ENCODE assay signal across 32 mouse cellular contexts in genomic region chr4:40895646-40896045, GRCm38 (mm10). TPM values are rescaled to one million over a fixed set of nuclear protein-coding genes. Genes with fewer than 3 reads are reported as not detected.
A peak's percentile ranks its signal among the peaks of the same experiment; 100 is the strongest.
DNase-seq lines count a peak whose midpoint lies in the region; ATAC-seq and TF ChIP-seq lines count a peak whose summit lies in the region.
"Had no signal": no experiment of that assay in that cellular context is flagged by ENCODE, and none has a peak within 500 bp of the region (broad histone marks: within the 10 kb centered on the region; RNA-seq: fewer than 3 reads in every experiment).

No protein-coding gene starts in this region.

- ATAC-seq in Patski = no peak
- no peak for ATAC-seq in stomach, postnatal 0 days (ENCODE audit: low FRiP score, low TSS enrichment)
- ATAC-seq: forebrain, embryonic 14.5 days; midbrain, embryonic 15.5 days had no signal

- H3K4me2 ChIP-seq in stomach, postnatal 0 days (replicated peaks; ENCODE audit: low read depth) = no peak overlapping the region
- H3K4me2 ChIP-seq: heart, embryonic 12.5 days; hindbrain, embryonic 13.5 days; liver, embryonic 13.5 days; lung, embryonic 14.5 days; midbrain, embryonic 15.5 days; neural tube, embryonic 15.5 days had no signal

- peaks cover 44% of the 10 kb centered on the region for H3K4me1 ChIP-seq in E14TG2a.4 (replicated peaks; ENCODE audit: low read depth, low read length)
- no peaks in the 10 kb centered on the region for H3K4me1 ChIP-seq in stomach, postnatal 0 days (replicated peaks; ENCODE audit: control insufficient read depth, insufficient read depth)
- H3K4me1 ChIP-seq: hindbrain, embryonic 13.5 days; midbrain, embryonic 10.5 days; midbrain, embryonic 15.5 days; neural tube, embryonic 15.5 days had no signal

- CTCF ChIA-PET in Patski (lab: Charles Lee) = interaction anchor here (0.7 kb wide), 1 partner anchor 121 kb away, joined by 3 read pairs; no protein-coding TSS in a partner anchor

- DNase-seq in layer of hippocampus, adult 2 months (ENCODE audit: low spot score in 2 of 2) = no peak
- no peak for DNase-seq in layer of hippocampus, adult 18-20 months (ENCODE audit: low spot score in 2 of 2)
- no peak for DNase-seq in Patski (ENCODE audit: low read depth, low spot score)
- DNase-seq in stomach, postnatal 0 days (ENCODE audit: low spot score) = no peak
- DNase-seq in embryo, embryonic 10.5 days (ENCODE audit: low spot score) = no peak
- no peak for DNase-seq in B cell, adult 2 months
- DNase-seq: adrenal gland, postnatal 36 days; cerebellum, adult 18-20 months; cerebellum, postnatal 25 days; gastrocnemius, postnatal 25 days; heart, adult 11 months; heart, postnatal 4 days; kidney, adult 8-10 months; kidney, postnatal 14 days; left cerebral cortex, postnatal 4 days; liver, embryonic 13.5 days; lung, embryonic 14.5 days; right cerebral cortex, postnatal 25 days; spleen, adult 18-20 months; thymus, adult 18-20 months; thymus, postnatal 25 days had no signal

- peak; percentile 20; the same call in 1 of the 2 replicates for TF ChIP-seq CTCF in layer of hippocampus, adult 2 months (conservative IDR thresholded peaks at IDR 0.05)
- TF ChIP-seq CTCF in E14TG2a.4 (conservative IDR thresholded peaks at IDR 0.05; ENCODE audit: low read length) (peak; percentile 44), Patski (IDR thresholded peaks at IDR 0.05) (peak; percentile 33)
- TF ChIP-seq CTCF in stomach, postnatal 0 days (IDR thresholded peaks at IDR 0.05; ENCODE audit: low read depth) = peak; percentile 33; the same call in 1 of the 2 replicates

- in situ Hi-C loops in Patski (cut with MboI; ENCODE audit: low pct_unique_long_range_greater_than_20kb) = no loop called here

- H3K27me3 ChIP-seq in E14TG2a.4 (ENCODE audit: insufficient read depth, low read length) = no peaks in the 10 kb centered on the region
- H3K27me3 ChIP-seq in Patski = no peaks in the 10 kb centered on the region
- no peaks in the 10 kb centered on the region for H3K27me3 ChIP-seq in stomach, postnatal 0 days (ENCODE audit: control insufficient read depth, insufficient read depth, low read length)
- H3K27me3 ChIP-seq: heart, embryonic 12.5 days; hindbrain, embryonic 13.5 days; liver, embryonic 13.5 days; midbrain, embryonic 15.5 days; neural tube, embryonic 15.5 days had no signal

- POLR2A ChIA-PET in Patski (lab: Charles Lee) = no interaction called here

- 89% methylated on average over 2 of the region's 2 CpGs for WGBS in stomach, postnatal 0 days

- H3K9ac ChIP-seq in stomach, postnatal 0 days (ENCODE audit: low read length) = no peak overlapping the region
- H3K9ac ChIP-seq: heart, embryonic 12.5 days; hindbrain, embryonic 13.5 days; liver, embryonic 13.5 days; lung, embryonic 14.5 days; midbrain, embryonic 15.5 days; neural tube, embryonic 15.5 days had no signal

- no peak overlapping the region for H3K4me3 ChIP-seq in layer of hippocampus, adult 2 months
- H3K4me3 ChIP-seq in E14TG2a.4 (replicated peaks; ENCODE audit: low read length) = no peak overlapping the region
- no peak overlapping the region for H3K4me3 ChIP-seq in stomach, postnatal 0 days (ENCODE audit: low read depth, low read length)
- H3K4me3 ChIP-seq: heart, embryonic 12.5 days; hindbrain, embryonic 13.5 days; liver, embryonic 13.5 days; midbrain, embryonic 10.5 days; midbrain, embryonic 15.5 days; neural tube, embryonic 15.5 days had no signal

- H3K9me3 ChIP-seq in E14TG2a.4 (ENCODE audit: low read length) = peaks cover 14% of the 10 kb centered on the region
- no peaks in the 10 kb centered on the region for H3K9me3 ChIP-seq in stomach, postnatal 0 days (ENCODE audit: control insufficient read depth, low read length)
- H3K9me3 ChIP-seq: hindbrain, embryonic 13.5 days; liver, embryonic 13.5 days; midbrain, embryonic 10.5 days; midbrain, embryonic 15.5 days; neural tube, embryonic 15.5 days had no signal

- TF ChIP-seq EP300 in stomach, postnatal 0 days (optimal IDR thresholded peaks at IDR 0.05) = no peak

- H3K36me3 ChIP-seq in E14TG2a.4 (ENCODE audit: insufficient read depth, low read length) = peaks cover 2% of the 10 kb centered on the region; the same call in 1 of the 2 replicates
- H3K36me3 ChIP-seq in stomach, postnatal 0 days (ENCODE audit: control insufficient read depth, insufficient read depth, low read length) = no peaks in the 10 kb centered on the region
- H3K36me3 ChIP-seq: heart, embryonic 12.5 days; hindbrain, embryonic 13.5 days; liver, embryonic 13.5 days; midbrain, embryonic 10.5 days; midbrain, embryonic 15.5 days; neural tube, embryonic 15.5 days had no signal

- no peak overlapping the region for H3K27ac ChIP-seq in layer of hippocampus, adult 2 months
- H3K27ac ChIP-seq in stomach, postnatal 0 days (replicated peaks) = no peak overlapping the region
- H3K27ac ChIP-seq: hindbrain, embryonic 13.5 days; liver, embryonic 13.5 days; midbrain, embryonic 10.5 days; midbrain, embryonic 15.5 days; neural tube, embryonic 15.5 days had no signal

RNA-seq across cellular contexts. Expression of gene Spink4, which starts 24.2 kb away (rescaled TPM):
- total RNA-seq in layer of hippocampus, adult 2 months (2021) = not detected
- total RNA-seq in layer of hippocampus, adult 18-20 months (2021) = not detected
- not detected for polyA plus RNA-seq in Patski (2021)
- polyA plus RNA-seq in stomach, postnatal 0 days (2015; fragmentation: Nextera tagmentation; extraction: Ambion mirVana) = 75.5 and 86.9 TPM in 2 replicates
- total RNA-seq: gastrocnemius, postnatal 25 days; layer of hippocampus, adult 8-10 months; layer of hippocampus, postnatal 25 days; left cerebral cortex, postnatal 4 days; megakaryocyte progenitor cell, adult 5-6 weeks had no signal
- polyA plus RNA-seq: embryonic facial prominence, embryonic 11.5 days; forebrain, embryonic 14.5 days; hindbrain, embryonic 13.5 days; lung, embryonic 14.5 days; midbrain, embryonic 10.5 days; midbrain, embryonic 15.5 days; neural tube, embryonic 15.5 days had no signal

RNA-seq across cellular contexts. Expression of gene B4galt1, which starts 41.8 kb away (rescaled TPM):
- total RNA-seq in layer of hippocampus, adult 2 months (2021) = 10 to 100 TPM in 1 of 2 experiments, 1 to 10 TPM in 1; 8.5 to 10.8 TPM
- 1 to 10 TPM; 7.0 to 7.6 TPM for total RNA-seq in layer of hippocampus, adult 18-20 months (2021)
- polyA plus RNA-seq in Patski (2021) = 32.1 TPM
- polyA plus RNA-seq in stomach, postnatal 0 days (2015; fragmentation: Nextera tagmentation; extraction: Ambion mirVana) = 34.3 and 35.0 TPM in 2 replicates

RNA-seq across cellular contexts. Expression of gene Bag1, which starts 52.4 kb away (rescaled TPM):
- 100 to 1,000 TPM; 149 to 151 TPM for total RNA-seq in layer of hippocampus, adult 2 months (2021)
- total RNA-seq in layer of hippocampus, adult 18-20 months (2021) = 100 to 1,000 TPM; 154 to 156 TPM
- polyA plus RNA-seq in Patski (2021) = 140 TPM
- 259 and 270 TPM in 2 replicates for polyA plus RNA-seq in stomach, postnatal 0 days (2015; fragmentation: Nextera tagmentation; extraction: Ambion mirVana)

RNA-seq across cellular contexts. Expression of gene Chmp5, which starts 52.6 kb away (rescaled TPM):
- total RNA-seq in layer of hippocampus, adult 2 months (2021) = 10 to 100 TPM; 81.5 to 84.7 TPM
- total RNA-seq in layer of hippocampus, adult 18-20 months (2021) = 10 to 100 TPM; 85.7 to 87.2 TPM
- 110 TPM for polyA plus RNA-seq in Patski (2021)
- polyA plus RNA-seq in stomach, postnatal 0 days (2015; fragmentation: Nextera tagmentation; extraction: Ambion mirVana) = 121 and 125 TPM in 2 replicates
